Mouse (Mus musculus): ENCODE measurements at regions not wholly inside any gene's neighbourhood (a gene's known extent, or its start where the extent isn't known, plus 50 kb on each side); places are given as distances from the start of the nearest gene placed in this dataset.

DNA sequence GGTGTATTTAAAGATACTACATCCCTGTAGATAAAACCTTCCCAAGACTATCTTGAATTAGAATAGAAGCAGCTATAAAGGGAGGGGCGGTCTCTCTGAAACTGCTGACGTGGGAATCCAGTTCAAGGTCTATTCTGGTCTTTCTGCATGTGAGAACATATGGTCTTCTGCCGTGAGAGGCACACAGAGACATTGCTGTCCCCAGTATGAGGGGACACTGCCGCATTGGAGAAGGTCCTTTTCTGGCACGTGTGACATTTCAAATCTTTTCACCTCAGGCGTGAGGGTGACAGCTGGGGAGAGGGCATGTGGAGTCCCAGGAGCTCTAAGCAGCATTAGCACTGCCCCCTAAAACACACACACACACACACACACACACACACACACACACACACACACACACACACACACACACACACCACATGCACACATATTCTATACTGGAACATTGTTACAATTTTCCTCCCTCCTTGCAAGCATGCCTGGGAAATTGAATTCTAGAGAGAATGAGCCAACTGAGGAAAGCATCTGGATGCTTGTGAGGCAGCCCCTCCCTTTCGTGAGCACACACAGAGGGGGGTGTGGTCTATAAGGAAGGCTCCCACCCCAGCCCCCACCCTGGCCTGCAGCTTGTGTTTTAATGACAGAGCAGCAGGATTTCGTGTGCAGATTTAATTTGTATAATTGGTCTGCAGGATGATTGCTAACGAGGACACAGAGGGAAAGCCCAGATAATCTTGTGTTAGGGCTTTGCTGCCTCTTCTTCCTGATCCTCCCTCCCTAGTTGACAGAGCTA lies 174.5 kb upstream of the Fat4 start:
- Histone ChIP-seq H3K36me3 (ENCODE audit: control insufficient read depth, insufficient read depth, low read length) (no peaks in the 10 kb centered on the region), H3K4me3 (ENCODE audit: low read depth, low read length) (no peak overlapping the region), H3K27ac (replicated peaks; ENCODE audit: low read depth, low read length) (no peak overlapping the region), H3K4me1 (ENCODE audit: control insufficient read depth, insufficient read depth, low read length) (no peaks in the 10 kb centered on the region), H3K27me3 (ENCODE audit: control insufficient read depth, insufficient read depth, low read length) (no peaks in the 10 kb centered on the region), H3K9me3 (ENCODE audit: control insufficient read depth, low read length) (no peaks in the 10 kb centered on the region), H3K9ac (ENCODE audit: low read length) (no peak overlapping the region), H3K4me2 (ENCODE audit: low read depth, severe bottlenecking) (no peak overlapping the region)
- 19% methylated on average over 9 of the region's 9 CpGs for WGBS
- ATAC-seq (ENCODE audit: insufficient number of reproducible peaks, low FRiP score, low TSS enrichment, low read depth) = no peak
- DNase-seq (ENCODE audit: low spot score) = peak; percentile 20

DNA sequence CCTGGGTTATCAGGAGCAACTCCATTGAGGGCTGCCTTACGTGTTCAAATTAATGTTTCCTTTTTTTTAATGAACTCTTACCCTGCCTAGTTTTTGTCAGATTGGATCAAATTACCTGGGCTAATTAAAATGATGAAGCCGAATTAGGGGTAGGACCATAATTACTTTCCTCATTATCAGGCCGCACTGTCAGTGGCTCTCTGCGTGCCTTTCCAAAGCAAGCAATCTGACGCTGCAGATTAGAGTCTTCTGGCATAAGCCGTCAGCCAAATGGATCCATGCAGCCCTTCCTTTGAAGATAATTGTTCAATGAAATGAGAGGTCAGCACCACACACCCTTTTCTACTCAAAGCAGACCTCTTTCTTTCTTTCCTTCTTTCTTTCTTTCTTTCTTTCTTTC lies 175.5 kb upstream of the Fat4 start:
- Histone ChIP-seq H3K27me3 (ENCODE audit: control insufficient read depth, insufficient read depth, low read length) (no peaks in the 10 kb centered on the region), H3K4me1 (ENCODE audit: control insufficient read depth, insufficient read depth, low read length) (no peaks in the 10 kb centered on the region), H3K4me3 (ENCODE audit: low read depth, low read length) (no peak overlapping the region), H3K4me2 (ENCODE audit: low read depth, severe bottlenecking) (no peak overlapping the region), H3K9me3 (ENCODE audit: control insufficient read depth, low read length) (no peaks in the 10 kb centered on the region), H3K27ac (replicated peaks; ENCODE audit: low read depth, low read length) (no peak overlapping the region), H3K36me3 (ENCODE audit: control insufficient read depth, insufficient read depth, low read length) (no peaks in the 10 kb centered on the region), H3K9ac (ENCODE audit: low read length) (no peak overlapping the region)
- DNase-seq (ENCODE audit: low spot score) = peak; percentile 21
- no peak for ATAC-seq (ENCODE audit: insufficient number of reproducible peaks, low FRiP score, low TSS enrichment, low read depth)
- WGBS = 15% methylated on average over 6 of the region's 6 CpGs

GRCm38 (mm10) chr3:38707891-38708290 lies 178.8 kb upstream of the Fat4 start:
- Histone ChIP-seq H3K9me3 (ENCODE audit: control insufficient read depth, low read length) (no peaks in the 10 kb centered on the region), H3K4me2 (ENCODE audit: low read depth, severe bottlenecking) (no peak overlapping the region), H3K36me3 (ENCODE audit: control insufficient read depth, insufficient read depth, low read length) (no peaks in the 10 kb centered on the region), H3K27me3 (ENCODE audit: control insufficient read depth, insufficient read depth, low read length) (no peaks in the 10 kb centered on the region), H3K9ac (ENCODE audit: low read length) (no peak overlapping the region), H3K4me1 (ENCODE audit: control insufficient read depth, insufficient read depth, low read length) (no peaks in the 10 kb centered on the region), H3K27ac (replicated peaks; ENCODE audit: low read depth, low read length) (no peak overlapping the region), H3K4me3 (ENCODE audit: low read depth, low read length) (no peak overlapping the region)
- peak; percentile 4 for DNase-seq (ENCODE audit: low spot score)
- ATAC-seq (ENCODE audit: insufficient number of reproducible peaks, low FRiP score, low TSS enrichment, low read depth) = no peak
- 75% methylated on average over 3 of the region's 3 CpGs for WGBS

DNA sequence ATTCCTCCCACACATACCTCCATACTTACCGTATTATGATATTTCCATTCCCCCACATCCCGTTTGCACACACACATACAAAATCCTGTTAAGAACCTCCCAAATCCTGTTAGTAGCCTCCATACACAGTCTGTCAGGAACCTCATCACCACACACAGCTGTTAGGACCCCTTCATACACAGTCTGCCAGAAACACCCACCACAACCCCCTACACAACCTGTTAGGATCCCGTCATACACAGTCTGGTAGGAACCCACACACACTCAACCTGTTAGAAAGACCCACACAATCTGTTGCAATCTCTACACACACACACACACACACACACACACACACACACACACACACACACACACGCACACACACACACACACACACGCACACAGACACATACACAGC lies 187.5 kb upstream of the Fat4 start:
- WGBS = 84% methylated on average over 5 of the region's 5 CpGs
- Histone ChIP-seq H3K27ac (replicated peaks; ENCODE audit: low read depth, low read length) (no peak overlapping the region), H3K4me1 (ENCODE audit: control insufficient read depth, insufficient read depth, low read length) (no peaks in the 10 kb centered on the region), H3K4me3 (ENCODE audit: low read depth, low read length) (no peak overlapping the region), H3K9me3 (ENCODE audit: control insufficient read depth, low read length) (no peaks in the 10 kb centered on the region), H3K27me3 (ENCODE audit: control insufficient read depth, insufficient read depth, low read length) (no peaks in the 10 kb centered on the region), H3K4me2 (ENCODE audit: low read depth, severe bottlenecking) (no peak overlapping the region), H3K36me3 (ENCODE audit: control insufficient read depth, insufficient read depth, low read length) (no peaks in the 10 kb centered on the region), H3K9ac (ENCODE audit: low read length) (no peak overlapping the region)
- DNase-seq (ENCODE audit: low spot score) = peak; percentile 10
- ATAC-seq (ENCODE audit: insufficient number of reproducible peaks, low FRiP score, low TSS enrichment, low read depth) = no peak

DNA sequence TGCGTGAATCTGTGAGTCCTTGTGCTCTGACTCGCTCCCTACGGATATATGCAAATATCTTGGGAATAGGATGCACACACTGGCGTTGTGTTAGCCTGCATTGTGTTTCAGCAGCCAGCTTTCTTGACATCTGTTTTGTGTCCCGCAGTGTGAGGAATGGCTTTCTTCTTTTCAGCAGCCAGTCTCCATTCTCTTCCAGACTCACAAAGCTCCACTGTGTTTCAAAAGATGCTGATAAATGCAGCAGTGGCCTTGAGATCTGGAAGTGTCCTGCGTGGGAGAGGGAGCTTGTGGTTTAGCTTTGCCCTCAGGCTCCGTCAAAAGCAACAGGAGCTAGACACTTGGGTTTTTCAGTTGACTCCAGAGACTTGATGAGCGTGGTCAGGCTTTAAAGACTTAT lies 188.9 kb upstream of the Fat4 start:
- no peaks in the 10 kb centered on the region for H3K27me3 ChIP-seq (ENCODE audit: control insufficient read depth, insufficient read depth, low read length)
- no peaks in the 10 kb centered on the region for H3K9me3 ChIP-seq (ENCODE audit: control insufficient read depth, low read length)
- H3K4me2 ChIP-seq (ENCODE audit: low read depth, severe bottlenecking) = no peak overlapping the region
- no peak for ATAC-seq (ENCODE audit: insufficient number of reproducible peaks, low FRiP score, low TSS enrichment, low read depth)
- 63% methylated on average over 8 of the region's 8 CpGs for WGBS
- H3K4me3 ChIP-seq (ENCODE audit: low read depth, low read length) = no peak overlapping the region
- H3K27ac ChIP-seq (replicated peaks; ENCODE audit: low read depth, low read length) = no peak overlapping the region
- H3K36me3 ChIP-seq (ENCODE audit: control insufficient read depth, insufficient read depth, low read length) = no peaks in the 10 kb centered on the region
- H3K9ac ChIP-seq (ENCODE audit: low read length) = no peak overlapping the region
- no peaks in the 10 kb centered on the region for H3K4me1 ChIP-seq (ENCODE audit: control insufficient read depth, insufficient read depth, low read length)
- peak; percentile 20 for DNase-seq (ENCODE audit: low spot score)

DNA sequence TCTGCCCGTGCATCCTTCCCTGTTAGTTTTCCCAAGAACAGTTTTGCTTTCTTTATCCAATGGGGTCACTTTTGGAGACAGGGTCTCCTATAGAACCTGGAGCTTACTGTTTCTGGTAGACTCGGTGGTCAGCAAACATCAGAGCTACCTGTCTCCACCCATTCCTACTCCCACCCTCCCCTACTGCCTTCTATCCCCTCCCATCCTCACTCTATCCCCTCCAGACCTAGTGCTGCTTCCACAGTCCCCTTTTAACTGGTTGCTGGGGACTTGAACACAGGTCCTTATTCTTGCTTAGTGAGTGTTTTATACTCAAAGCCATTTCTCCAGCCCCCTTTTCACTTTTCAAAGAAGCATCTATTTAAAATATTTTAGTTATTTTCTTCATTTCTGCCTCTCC lies 189.4 kb upstream of the Fat4 start:
- no peak for ATAC-seq (ENCODE audit: insufficient number of reproducible peaks, low FRiP score, low TSS enrichment, low read depth)

GRCm38 (mm10) chr3:38695836-38696235 lies 190.9 kb upstream of the Fat4 start:
- Histone ChIP-seq H3K4me2 (ENCODE audit: low read depth, severe bottlenecking) (no peak overlapping the region), H3K27ac (replicated peaks; ENCODE audit: low read depth, low read length) (no peak overlapping the region), H3K27me3 (ENCODE audit: control insufficient read depth, insufficient read depth, low read length) (no peaks in the 10 kb centered on the region), H3K4me3 (ENCODE audit: low read depth, low read length) (no peak overlapping the region), H3K4me1 (ENCODE audit: control insufficient read depth, insufficient read depth, low read length) (no peaks in the 10 kb centered on the region), H3K36me3 (ENCODE audit: control insufficient read depth, insufficient read depth, low read length) (no peaks in the 10 kb centered on the region), H3K9me3 (ENCODE audit: control insufficient read depth, low read length) (no peaks in the 10 kb centered on the region), H3K9ac (ENCODE audit: low read length) (no peak overlapping the region)
- 88% methylated on average over 7 of the region's 7 CpGs for WGBS
- peak; percentile 13 for DNase-seq (ENCODE audit: low spot score)
- no peak for ATAC-seq (ENCODE audit: insufficient number of reproducible peaks, low FRiP score, low TSS enrichment, low read depth)

More for the DNA sequence above, 189.4 kb upstream of the Fat4 start:
- no peak overlapping the region for H3K9ac ChIP-seq (ENCODE audit: low read length)
- no peak overlapping the region for H3K4me3 ChIP-seq (ENCODE audit: low read depth, low read length)
- 75% methylated on average over 2 of the region's 2 CpGs for WGBS
- no peak overlapping the region for H3K27ac ChIP-seq (replicated peaks; ENCODE audit: low read depth, low read length)
- H3K4me1 ChIP-seq (ENCODE audit: control insufficient read depth, insufficient read depth, low read length) = no peaks in the 10 kb centered on the region
- no peaks in the 10 kb centered on the region for H3K9me3 ChIP-seq (ENCODE audit: control insufficient read depth, low read length)
- H3K4me2 ChIP-seq (ENCODE audit: low read depth, severe bottlenecking) = no peak overlapping the region
- H3K36me3 ChIP-seq (ENCODE audit: control insufficient read depth, insufficient read depth, low read length) = no peaks in the 10 kb centered on the region
- peak; percentile 2 for DNase-seq (ENCODE audit: low spot score)
- no peaks in the 10 kb centered on the region for H3K27me3 ChIP-seq (ENCODE audit: control insufficient read depth, insufficient read depth, low read length)

DNA sequence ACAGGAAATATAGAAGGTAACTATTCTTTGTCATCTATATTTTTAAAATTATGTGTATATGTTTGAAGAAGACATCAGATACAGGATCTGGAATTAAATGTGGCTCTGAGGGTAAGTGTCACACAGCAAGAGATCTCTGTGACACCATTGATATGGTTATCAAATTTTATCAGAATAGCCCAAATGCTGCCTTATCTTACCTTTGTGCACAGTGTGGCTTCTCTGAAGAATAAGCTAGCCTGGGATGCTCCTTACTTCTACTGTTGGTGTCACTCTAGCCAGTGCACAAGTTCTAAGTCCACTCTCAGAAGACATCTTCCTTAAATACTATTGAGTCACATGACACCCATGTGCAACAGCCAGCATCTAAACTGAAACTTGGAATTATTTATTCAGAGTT lies 194.0 kb upstream of the Fat4 start:
- ATAC-seq (ENCODE audit: insufficient number of reproducible peaks, low FRiP score, low TSS enrichment, low read depth) (no peak), DNase-seq (ENCODE audit: low spot score) (peak; percentile 1)
- no peak overlapping the region for H3K4me2 ChIP-seq (ENCODE audit: low read depth, severe bottlenecking)
- H3K9ac ChIP-seq (ENCODE audit: low read length) = no peak overlapping the region
- H3K9me3 ChIP-seq (ENCODE audit: control insufficient read depth, low read length) = no peaks in the 10 kb centered on the region
- no peak overlapping the region for H3K27ac ChIP-seq (replicated peaks; ENCODE audit: low read depth, low read length)
- no peak overlapping the region for H3K4me3 ChIP-seq (ENCODE audit: low read depth, low read length)
- H3K36me3 ChIP-seq (ENCODE audit: control insufficient read depth, insufficient read depth, low read length) = no peaks in the 10 kb centered on the region
- H3K27me3 ChIP-seq (ENCODE audit: control insufficient read depth, insufficient read depth, low read length) = no peaks in the 10 kb centered on the region
- no peaks in the 10 kb centered on the region for H3K4me1 ChIP-seq (ENCODE audit: control insufficient read depth, insufficient read depth, low read length)

All from limb, embryonic 11.5 days (tissue).